Mouse (Mus musculus): ENCODE results near the gene Wdr70. TPM values are rescaled to one million over a fixed set of nuclear protein-coding genes. Genes with fewer than 3 reads are reported as not detected.

The Wdr70 gene
- total RNA-seq, 2 experiments from 2014 or later = 20.1 to 20.7 TPM

DNA sequence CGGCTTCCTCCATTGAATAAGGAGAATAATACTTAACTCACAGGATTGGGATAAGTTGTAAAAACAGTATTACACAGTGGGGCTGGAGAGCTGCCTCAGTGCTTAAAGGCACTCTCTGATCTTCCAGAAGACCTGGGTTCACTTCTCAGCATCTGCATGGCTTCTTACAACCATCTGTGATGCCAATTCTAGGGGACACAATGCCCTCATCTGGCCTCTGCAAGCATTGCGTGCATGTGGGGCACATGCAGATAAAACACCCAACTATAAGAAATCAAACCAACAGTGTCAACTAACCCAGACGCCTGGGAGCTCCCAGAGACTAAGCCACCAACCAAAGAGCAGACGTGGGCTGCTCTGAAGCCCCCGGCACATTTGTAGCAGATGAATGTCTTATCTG lies 60.6 kb downstream of the Wdr70 start:
- intact Hi-C loops (cut with DNase I) = loop anchor here (10.0 kb wide), 1 partner anchor 224 kb away; the partner anchor contains the start of gene Gdnf
- DNase-seq = no peak

DNA sequence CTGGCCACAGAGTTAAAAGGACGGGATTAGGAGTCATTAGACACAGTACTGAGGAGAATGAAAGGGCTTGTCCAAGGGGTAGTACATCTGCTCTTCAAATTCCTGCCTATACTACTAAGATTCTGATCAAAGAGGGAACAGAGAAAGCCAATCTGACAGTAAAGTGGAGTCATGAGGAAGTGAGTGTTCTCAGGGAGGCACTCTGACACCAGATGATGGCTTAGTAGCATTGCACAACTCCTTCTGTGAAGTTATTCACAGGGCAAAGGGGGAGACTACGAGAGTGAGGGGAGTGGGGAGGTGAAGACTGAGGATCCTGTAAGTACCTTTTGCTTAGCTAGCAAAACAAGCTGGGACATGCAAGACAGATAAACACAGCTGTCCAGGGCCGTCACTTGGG lies 61.2 kb downstream of the Wdr70 start:
- intact Hi-C loops (cut with DNase I) = loop anchor here (10.0 kb wide), 1 partner anchor 223 kb away; the partner anchor contains the start of gene Gdnf
- no peak for DNase-seq

- intact Hi-C loops (cut with DNase I) = loop anchor here (10.0 kb wide), 1 partner anchor 216 kb away; the partner anchor contains the start of gene Gdnf
- DNase-seq = no peak
Observed at GRCm38 (mm10) chr15:8031211-8031610, 67.8 kb downstream of the Wdr70 start.

- intact Hi-C loops (cut with DNase I) = loop anchor here (10.0 kb wide), 1 partner anchor 216 kb away; the partner anchor contains the start of gene Gdnf
- DNase-seq = no peak
Observed at GRCm38 (mm10) chr15:8030643-8031042, 68.4 kb downstream of the Wdr70 start.

GRCm38 (mm10) chr15:8027503-8027902 lies 71.5 kb downstream of the Wdr70 start:
- no peak for DNase-seq
- intact Hi-C loops (cut with DNase I) = no loop called here

- DNase-seq = no peak
- intact Hi-C loops (cut with DNase I) = no loop called here
Observed at GRCm38 (mm10) chr15:8011418-8011817, 87.6 kb downstream of the Wdr70 start.

GRCm38 (mm10) chr15:8007413-8007812 lies 91.6 kb downstream of the Wdr70 start:
- intact Hi-C loops (cut with DNase I) = no loop called here
- DNase-seq = no peak

DNA sequence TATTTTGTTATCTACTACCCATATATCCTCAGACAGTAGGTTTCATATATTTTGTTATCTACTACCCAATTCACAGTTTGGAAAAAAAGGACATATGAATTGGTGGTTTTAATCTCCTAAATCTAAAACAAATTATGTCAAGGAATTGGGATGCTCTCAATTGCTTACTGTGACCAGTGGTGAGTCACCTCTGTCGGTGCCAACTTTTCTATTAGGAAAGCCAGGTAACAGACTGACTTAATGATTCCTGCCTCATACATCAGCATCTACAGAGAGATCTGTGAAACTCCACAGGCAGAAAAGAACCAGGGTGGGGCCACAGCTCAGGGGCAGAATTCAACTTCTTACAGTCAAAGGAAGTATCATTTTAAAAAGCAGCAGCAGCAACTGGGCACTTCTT lies 93.0 kb downstream of the Wdr70 start:
- intact Hi-C loops (cut with DNase I) = no loop called here
- DNase-seq = no peak

- DNase-seq = no peak
- intact Hi-C loops (cut with DNase I) = no loop called here
Observed at GRCm38 (mm10) chr15:8005506-8005905, 93.5 kb downstream of the Wdr70 start.

- intact Hi-C loops (cut with DNase I) = no loop called here
- DNase-seq = no peak
Observed at GRCm38 (mm10) chr15:8003789-8004188, 95.2 kb downstream of the Wdr70 start.

GRCm38 (mm10) chr15:7998843-7999546 lies 100.0 kb downstream of the Wdr70 start:
- intact Hi-C loops (cut with DNase I) = no loop called here
- DNase-seq = no peak

DNA sequence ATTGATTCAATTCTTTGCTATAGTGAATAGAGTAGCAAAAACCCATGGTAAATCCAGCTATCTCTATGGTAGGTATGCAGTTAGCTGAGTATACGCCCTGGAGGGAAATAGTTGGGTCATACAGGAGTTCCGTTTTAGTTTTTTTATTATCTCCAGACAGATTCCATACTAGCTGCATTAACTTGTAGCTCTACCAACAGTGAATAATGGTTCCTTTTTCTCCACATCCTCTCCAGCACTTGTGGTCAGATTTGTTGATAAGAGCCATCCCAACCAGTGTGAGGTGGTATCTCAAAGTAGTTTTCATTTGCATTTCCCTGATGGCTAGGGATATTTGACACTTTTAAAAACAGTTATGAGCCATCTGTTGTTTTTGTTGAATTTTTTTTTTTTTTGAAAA lies 100.9 kb downstream of the Wdr70 start:
- intact Hi-C loops (cut with DNase I) = no loop called here

DNA sequence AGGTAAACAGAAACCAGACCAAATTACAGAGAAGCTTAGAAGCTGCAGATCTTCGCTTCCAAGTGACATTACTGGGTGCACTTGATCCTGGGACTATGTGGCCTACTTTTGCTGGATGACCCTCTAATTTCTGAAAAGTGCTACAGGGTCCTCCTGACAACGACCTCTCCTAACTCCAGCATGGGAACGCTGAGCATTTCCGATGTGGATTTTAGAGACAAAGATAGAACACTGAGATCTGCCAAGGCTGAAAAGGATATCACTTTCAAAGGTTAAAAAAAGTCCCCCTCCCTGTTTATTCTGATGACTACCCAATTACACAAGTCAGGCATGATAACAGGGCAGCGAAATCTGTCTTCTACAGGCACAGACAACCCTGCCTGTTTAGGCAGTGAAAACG lies 105.3 kb downstream of the Wdr70 start:
- intact Hi-C loops (cut with DNase I) = no loop called here
- DNase-seq = no peak

More for the DNA sequence above, 100.9 kb downstream of the Wdr70 start:
- no peak for DNase-seq

- DNase-seq = no peak
- intact Hi-C loops (cut with DNase I) = no loop called here
Observed at GRCm38 (mm10) chr15:7990101-7990500, 108.9 kb downstream of the Wdr70 start.

DNA sequence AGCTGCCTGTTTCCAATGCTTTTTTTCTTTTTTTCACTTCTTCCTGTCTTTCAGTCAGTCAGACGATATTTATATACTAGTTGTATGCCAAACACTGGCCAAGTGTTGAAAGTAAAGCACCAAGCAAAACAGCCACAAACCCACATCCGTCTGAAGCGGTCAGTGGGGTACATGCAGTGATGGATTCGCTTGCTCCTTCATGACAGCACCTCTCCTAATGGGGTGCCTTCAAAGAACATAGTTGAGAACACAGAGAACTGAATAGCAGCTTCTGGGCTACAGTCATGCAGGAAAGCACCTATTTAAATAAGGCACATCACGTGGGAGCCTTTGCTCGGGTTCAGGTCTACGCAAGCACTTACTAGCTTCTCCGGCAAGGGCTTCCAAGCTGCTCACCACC lies 111.6 kb downstream of the Wdr70 start:
- DNase-seq = no peak
- intact Hi-C loops (cut with DNase I) = no loop called here

DNA sequence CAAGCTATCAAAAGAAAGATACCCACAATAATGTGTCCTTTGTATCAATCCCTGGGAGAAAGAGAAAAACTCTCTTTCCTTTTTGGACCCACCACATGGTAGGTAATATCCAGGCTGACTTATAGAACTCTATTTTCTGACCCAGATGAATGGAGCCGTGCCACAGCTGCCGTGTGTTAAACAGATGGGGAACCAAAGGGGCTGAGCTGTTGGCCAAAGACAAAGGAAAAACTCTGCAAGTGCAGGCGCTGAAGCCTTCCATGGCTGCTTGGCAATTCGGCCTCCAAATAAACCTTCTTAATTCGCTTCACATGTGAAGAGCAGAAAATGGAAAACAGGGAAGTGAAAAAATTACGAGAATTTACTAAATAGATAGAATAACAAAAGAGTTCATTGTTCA lies 112.7 kb downstream of the Wdr70 start:
- no peak for DNase-seq
- intact Hi-C loops (cut with DNase I) = no loop called here

GRCm38 (mm10) chr15:7978640-7979039 lies 120.4 kb downstream of the Wdr70 start:
- no peak for DNase-seq
- intact Hi-C loops (cut with DNase I) = no loop called here

DNA sequence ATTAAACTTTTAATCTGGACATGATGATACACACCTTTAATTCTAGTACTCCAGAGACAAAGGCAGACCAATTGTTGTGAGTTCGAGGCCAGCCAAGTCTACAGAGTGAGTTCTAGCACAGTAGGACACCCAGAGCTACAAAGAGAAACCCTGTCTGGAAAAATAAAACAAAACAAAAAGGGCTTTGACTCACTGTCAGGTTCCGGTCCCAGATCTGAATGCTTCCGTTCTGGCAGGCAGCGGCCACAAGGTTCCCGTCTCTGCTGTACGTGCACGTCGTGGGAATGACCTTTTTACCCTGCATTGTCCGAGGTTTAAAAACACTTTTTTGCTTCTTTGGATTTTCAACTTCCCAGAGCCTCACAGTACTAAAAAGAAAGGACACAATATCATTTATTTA lies 122.2 kb downstream of the Wdr70 start:
- intact Hi-C loops (cut with DNase I) = no loop called here
- no peak for DNase-seq

GRCm38 (mm10) chr15:7974368-7974767 lies 124.6 kb downstream of the Wdr70 start:
- intact Hi-C loops (cut with DNase I) = no loop called here
- no peak for DNase-seq

DNA sequence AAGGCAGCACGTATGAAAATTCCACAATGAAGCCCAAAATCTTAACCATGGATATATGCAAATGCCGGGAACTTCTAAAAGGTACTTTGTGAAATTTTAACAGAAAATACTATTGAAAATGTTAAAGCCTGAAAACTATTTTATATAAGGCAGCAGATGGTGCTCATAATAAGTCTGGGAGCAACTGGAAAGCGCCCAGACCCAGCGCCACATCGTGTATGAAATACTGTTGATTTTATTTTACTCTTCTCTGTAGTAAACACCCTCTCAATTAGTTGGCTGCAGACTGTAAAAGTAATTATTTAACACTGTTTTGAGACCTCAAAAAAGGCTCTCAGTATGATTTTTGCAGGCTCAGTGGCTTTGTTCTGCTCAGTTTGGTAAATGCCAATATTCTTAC lies 126.5 kb downstream of the Wdr70 start:
- intact Hi-C loops (cut with DNase I) = no loop called here
- no peak for DNase-seq

DNA sequence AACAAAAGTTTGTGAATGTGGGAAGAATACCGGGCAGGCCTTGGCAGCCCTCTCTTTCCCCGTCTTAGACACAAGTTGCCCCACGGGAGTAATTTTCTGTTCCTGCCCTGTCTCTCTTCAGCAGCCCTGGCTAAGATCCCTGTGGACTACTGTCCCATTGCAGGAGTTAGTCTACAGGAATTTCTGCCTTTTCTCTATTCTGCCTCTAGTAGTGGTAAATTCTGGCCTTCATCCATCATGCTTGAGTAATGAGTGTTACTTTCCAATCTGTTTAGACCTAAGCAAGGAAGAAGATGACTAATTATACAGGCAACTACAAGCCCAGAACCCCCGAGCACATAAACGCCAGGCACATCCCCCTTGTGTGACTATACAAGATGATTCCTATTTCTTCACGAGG lies 136.2 kb downstream of the Wdr70 start:
- no peak for DNase-seq
- intact Hi-C loops (cut with DNase I) = no loop called here

- intact Hi-C loops (cut with DNase I) = no loop called here
- DNase-seq = no peak
Observed at GRCm38 (mm10) chr15:7961489-7961888, 137.5 kb downstream of the Wdr70 start.

DNA sequence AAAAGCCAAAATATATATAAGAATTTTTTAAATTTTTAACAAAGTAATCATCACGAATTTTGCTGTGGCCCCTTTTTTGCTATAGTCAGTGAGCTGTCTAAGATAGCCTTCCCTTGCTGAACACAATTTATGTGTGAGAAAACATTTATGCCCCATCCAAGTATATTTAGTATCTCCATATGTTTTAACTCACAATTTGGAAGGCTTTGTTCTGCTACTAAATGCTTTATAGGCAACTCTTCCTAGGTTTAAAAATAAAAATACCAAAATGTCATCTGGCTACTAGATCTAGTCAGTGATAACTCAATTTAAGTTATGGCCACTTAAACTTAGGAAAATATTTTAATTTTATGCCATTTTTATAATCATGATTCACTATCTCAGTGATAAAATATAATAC lies 142.1 kb downstream of the Wdr70 start:
- intact Hi-C loops (cut with DNase I) = no loop called here

More for the DNA sequence above, 142.1 kb downstream of the Wdr70 start:
- no peak for DNase-seq

Data from gastrocnemius, postnatal 36 days (tissue).